Mouse (Mus musculus) liver, adult 2 months (tissue): ENCODE data around the gene Fuom. TPM values are rescaled to one million over a fixed set of nuclear protein-coding genes. Genes with fewer than 3 reads are reported as not detected.
"Not testable (repeated sequence)": the region's sequence is repeated elsewhere in the genome, so short reads cannot be mapped to it uniquely, and the experiment has no call there.

Experiments used
- DNase-seq: peaks from one replicate; pipeline ENCODE4 v3.0.0-alpha.2; 2011; ENCODE audit warnings: low read depth, low spot score; ENCODE audit errors: extremely low read depth
- H3K27ac ChIP-seq: fragments of 200-500 bp; replicated peaks from 2 replicates; pipeline ENCODE4 v1.5.1; 2012; ENCODE audit warnings: low read depth, mild to moderate bottlenecking, control low read depth, inconsistent platforms, low read length; ENCODE audit not compliant: insufficient read depth
- H3K27me3 ChIP-seq: fragments of 200-500 bp; 2 replicates; pipeline ENCODE4 v1.6.1; 2012; ENCODE audit warnings: mild to moderate bottlenecking, moderate library complexity, low read length, inconsistent platforms; ENCODE audit not compliant: control insufficient read depth, insufficient read depth
- H3K36me3 ChIP-seq: fragments of 200-500 bp; 2 replicates; pipeline ENCODE4 v1.6.1; 2012; ENCODE audit warnings: low read length, inconsistent platforms; ENCODE audit not compliant: control insufficient read depth, insufficient read depth
- H3K4me1 ChIP-seq: fragments of 200-500 bp; 2 replicates; pipeline ENCODE4 v1.6.1; 2011; ENCODE audit warnings: low read length; ENCODE audit not compliant: control insufficient read depth, insufficient read depth
- H3K4me3 ChIP-seq: fragments of 200-500 bp; 2 replicates; pipeline ENCODE4 v1.5.1; 2011; ENCODE audit warnings: low read depth, mild to moderate bottlenecking, control low read depth, low read length, moderate library complexity; ENCODE audit not compliant: insufficient read depth
- H3K79me2 ChIP-seq: fragments of 200-500 bp; 2 replicates; pipeline ENCODE4 v1.6.1; 2012; ENCODE audit warnings: inconsistent platforms, mild to moderate bottlenecking, low read length, moderate library complexity; ENCODE audit not compliant: control insufficient read depth, insufficient read depth
- H3K9ac ChIP-seq: fragments of 200-500 bp; 2 replicates; pipeline ENCODE4 v1.6.1; 2012; ENCODE audit warnings: low read depth, mild to moderate bottlenecking, control low read depth, inconsistent platforms, low read length
- CTCF ChIP-seq: fragments of 200-500 bp; IDR thresholded peaks from 2 replicates; pipeline ENCODE4 v1.5.1; 2011; ENCODE audit warnings: low read depth, low read length, control low read depth
- POLR2A ChIP-seq: fragments of 200-500 bp; IDR thresholded peaks from 2 replicates; pipeline ENCODE4 v1.6.1; 2011; ENCODE audit warnings: low read length, control low read depth; ENCODE audit not compliant: insufficient read depth; ENCODE audit errors: extremely low read depth
- WGBS: fragments of 180-500 bp; shearing (Covaris S2); methylation state at CpG from one replicate; pipeline ENCODE4 v1.1.7; 2018; 5-methylcytosine and 5-hydroxymethylcytosine counted together
- polyA plus RNA-seq: library from polyadenylated mRNA; depleted of rRNA; stranded (reverse); fragments of >200 nt; gene quantifications from 2 replicates; pipeline ENCODE4 v1.2.3, GENCODE M21; 2012
- total RNA-seq: library from RNA; depleted of rRNA; stranded (reverse); fragments of >200 nt; gene quantifications from 2 replicates; pipeline ENCODE4 v1.2.3, GENCODE M21; 2014

Fuom gene
- total and polyA plus RNA-seq, 2 experiments: 68.6 to 77.5 TPM

GRCm38 (mm10) chr7:140135106-140135770 lies 33.0 kb upstream of the Fuom start:
- no peak overlapping the region for H3K27ac ChIP-seq
- WGBS: 90% methylated on average over 5 of the region's 5 CpGs
- no peak overlapping the region for H3K4me3 ChIP-seq
- H3K79me2 ChIP-seq: no peaks in the 10 kb centered on the region
- no peak for DNase-seq
- peaks cover 2% of the 10 kb centered on the region; the same call in 1 of the 2 replicates for H3K4me1 ChIP-seq
- H3K27me3 ChIP-seq: no peaks in the 10 kb centered on the region
- peaks cover 22% of the 10 kb centered on the region for H3K36me3 ChIP-seq
- H3K9ac ChIP-seq: no peak overlapping the region
- TF ChIP-seq POLR2A (no peak), CTCF (no peak)

GRCm38 (mm10) chr7:140134033-140134432 lies 31.8 kb upstream of the Fuom start:
- DNase-seq, H3K79me2 ChIP-seq, H3K9ac ChIP-seq, H3K4me1 ChIP-seq, H3K27ac ChIP-seq, H3K27me3 ChIP-seq, H3K4me3 ChIP-seq: not testable (repeated sequence)
- 88% methylated on average over 7 of the region's 7 CpGs for WGBS
- peaks cover 31% of the 10 kb centered on the region for H3K36me3 ChIP-seq

- H3K4me1 ChIP-seq, H3K4me3 ChIP-seq, H3K27ac ChIP-seq, DNase-seq, H3K79me2 ChIP-seq, H3K9ac ChIP-seq, H3K27me3 ChIP-seq: not testable (repeated sequence)
- peaks cover 41% of the 10 kb centered on the region for H3K36me3 ChIP-seq
- 93% methylated on average over 7 of the region's 7 CpGs for WGBS
Observed at GRCm38 (mm10) chr7:140132184-140132583, 29.9 kb upstream of the Fuom start.

- 85% methylated on average over 2 of the region's 2 CpGs for WGBS
Observed at GRCm38 (mm10) chr7:140127911-140128310, 25.7 kb upstream of the Fuom start.

GRCm38 (mm10) chr7:140126934-140127333 lies 24.7 kb upstream of the Fuom start:
- Histone ChIP-seq H3K4me1 (peaks cover 8% of the 10 kb centered on the region), H3K4me3 (no peak overlapping the region), H3K9ac (no peak overlapping the region), H3K27me3 (no peaks in the 10 kb centered on the region), H3K36me3 (peaks cover 31% of the 10 kb centered on the region; the same call in 1 of the 2 replicates), H3K27ac (no peak overlapping the region), H3K79me2 (no peaks in the 10 kb centered on the region; the same call in 1 of the 2 replicates)
- no peak for DNase-seq
- TF ChIP-seq CTCF (no peak), POLR2A (no peak)
- 86% methylated on average over 3 of the region's 3 CpGs for WGBS

More at GRCm38 (mm10) chr7:140127911-140128310, 25.7 kb upstream of the Fuom start:
- Histone ChIP-seq H3K4me1 (peaks cover 8% of the 10 kb centered on the region), H3K4me3 (no peak overlapping the region), H3K9ac (no peak overlapping the region), H3K36me3 (peaks cover 36% of the 10 kb centered on the region), H3K27me3 (no peaks in the 10 kb centered on the region), H3K79me2 (no peaks in the 10 kb centered on the region; the same call in 1 of the 2 replicates), H3K27ac (no peak overlapping the region)
- peak; percentile 34 for DNase-seq
- TF ChIP-seq POLR2A (no peak), CTCF (no peak)

- H3K4me1 ChIP-seq: peaks cover 8% of the 10 kb centered on the region
- peak overlapping the region; percentile 87 for H3K9ac ChIP-seq
- H3K36me3 ChIP-seq: peaks cover 24% of the 10 kb centered on the region; the same call in 1 of the 2 replicates
- TF ChIP-seq POLR2A (no peak), CTCF (no peak)
- H3K79me2 ChIP-seq: no peaks in the 10 kb centered on the region; the same call in 1 of the 2 replicates
- H3K27ac ChIP-seq: peak overlapping the region; percentile 42
- DNase-seq: no peak
- H3K4me3 ChIP-seq: peak overlapping the region; percentile 68
- 25% methylated on average over 5 of the region's 5 CpGs for WGBS
- H3K27me3 ChIP-seq: no peaks in the 10 kb centered on the region
Observed at GRCm38 (mm10) chr7:140126022-140126350, 23.7 kb upstream of the Fuom start.
